Mouse (Mus musculus) heart, embryonic 10.5 days (tissue): ENCODE data around the gene Gm20388. TPM values are rescaled to one million over a fixed set of nuclear protein-coding genes. Genes with fewer than 3 reads are reported as not detected.

Experiments
- DNase-seq: peaks from one replicate; pipeline ENCODE4 v3.0.0-alpha.2; 2017; ENCODE audit warnings: low spot score
- H3K27ac ChIP-seq: fragments of 300-500 bp; sonication (generic); 2 replicates; pipeline ENCODE4 v1.5.1; 2016; ENCODE audit warnings: mild to moderate bottlenecking
- H3K27me3 ChIP-seq: fragments of 300-500 bp; sonication (generic); 2 replicates; pipeline ENCODE4 v1.6.1; 2016; ENCODE audit warnings: mild to moderate bottlenecking; ENCODE audit not compliant: poor library complexity, insufficient read depth, severe bottlenecking
- H3K36me3 ChIP-seq: fragments of 300-500 bp; sonication (generic); 2 replicates; pipeline ENCODE4 v1.6.1; 2016; ENCODE audit warnings: mild to moderate bottlenecking, moderate library complexity
- H3K4me1 ChIP-seq: fragments of 300-500 bp; sonication (generic); 2 replicates; pipeline ENCODE4 v1.6.1; 2016; ENCODE audit warnings: mild to moderate bottlenecking
- H3K4me3 ChIP-seq: fragments of 300-500 bp; sonication (generic); 2 replicates; pipeline ENCODE4 v1.5.1; 2016; ENCODE audit warnings: mild to moderate bottlenecking, moderate library complexity
- H3K9me3 ChIP-seq: fragments of 300-500 bp; sonication (generic); 2 replicates; pipeline ENCODE4 v1.6.1; 2016; ENCODE audit warnings: mild to moderate bottlenecking, moderate library complexity
- WGBS: fragments of 180-500 bp; shearing (Covaris S2); methylation state at CpG from one replicate; pipeline ENCODE4 v1.1.7; 2016; 5-methylcytosine and 5-hydroxymethylcytosine counted together
- polyA plus RNA-seq: library from polyadenylated mRNA; unstranded; fragments of >200 nt; fragmentation: Nextera tagmentation; extraction: Ambion mirVana; gene quantifications from 2 replicates; pipeline ENCODE4 v1.2.1, GENCODE M21; 2016

Gene Gm20388
- polyA plus RNA-seq, 1 experiment from 2014 or later = 4.5 TPM

GRCm38 (mm10) chr8:120910936-120911335 is 1000.3 kb downstream of the Gm20388 start:
- H3K4me1 ChIP-seq = peaks cover 32% of the 10 kb centered on the region
- 79% methylated on average over 2 of the region's 2 CpGs for WGBS
- peaks cover 59% of the 10 kb centered on the region for H3K27me3 ChIP-seq
- H3K36me3 ChIP-seq = no peaks in the 10 kb centered on the region
- no peak for DNase-seq
- H3K4me3 ChIP-seq = no peak overlapping the region
- H3K27ac ChIP-seq = no peak overlapping the region
- no peaks in the 10 kb centered on the region for H3K9me3 ChIP-seq

- Histone ChIP-seq H3K27ac (no peak overlapping the region), H3K27me3 (peaks cover 58% of the 10 kb centered on the region)
These were observed 1001.8 kb downstream of the Gm20388 start for GRCm38 (mm10) chr8:120912463-120912862.

GRCm38 (mm10) chr8:120916831-120917435 is 1006.3 kb downstream of the Gm20388 start:
- 55% methylated on average over 14 of the region's 14 CpGs for WGBS
- peaks cover 75% of the 10 kb centered on the region for H3K27me3 ChIP-seq

More at GRCm38 (mm10) chr8:120912463-120912862, 1001.8 kb downstream of the Gm20388 start:
- no peaks in the 10 kb centered on the region for H3K36me3 ChIP-seq
- H3K9me3 ChIP-seq = no peaks in the 10 kb centered on the region
- H3K4me1 ChIP-seq = peaks cover 33% of the 10 kb centered on the region
- no peak overlapping the region for H3K4me3 ChIP-seq
- 38% methylated on average over 6 of the region's 6 CpGs for whole genome bisulfite sequencing
- DNase-seq = no peak

GRCm38 (mm10) chr8:120920527-120920926 is 1009.9 kb downstream of the Gm20388 start:
- Histone ChIP-seq H3K4me1 (peaks cover 9% of the 10 kb centered on the region), H3K36me3 (no peaks in the 10 kb centered on the region), H3K27ac (no peak overlapping the region), H3K9me3 (no peaks in the 10 kb centered on the region), H3K4me3 (no peak overlapping the region), H3K27me3 (peaks cover 60% of the 10 kb centered on the region)
- DNase-seq = no peak
- WGBS = 83% methylated on average over 4 of the region's 4 CpGs

More at GRCm38 (mm10) chr8:120916831-120917435, 1006.3 kb downstream of the Gm20388 start:
- H3K27ac ChIP-seq = no peak overlapping the region
- peaks cover 21% of the 10 kb centered on the region for H3K4me1 ChIP-seq
- DNase-seq = no peak
- H3K36me3 ChIP-seq = no peaks in the 10 kb centered on the region
- no peaks in the 10 kb centered on the region for H3K9me3 ChIP-seq
- H3K4me3 ChIP-seq = no peak overlapping the region

GRCm38 (mm10) chr8:120926201-120926600 is 1015.6 kb downstream of the Gm20388 start:
- WGBS = 88% methylated on average over 9 of the region's 9 CpGs
- H3K4me3 ChIP-seq = no peak overlapping the region
- no peak for DNase-seq
- H3K4me1 ChIP-seq = peaks cover 2% of the 10 kb centered on the region; the same call in 1 of the 2 replicates
- peaks cover 71% of the 10 kb centered on the region for H3K27me3 ChIP-seq
- no peak overlapping the region for H3K27ac ChIP-seq
- H3K9me3 ChIP-seq = no peaks in the 10 kb centered on the region
- no peaks in the 10 kb centered on the region for H3K36me3 ChIP-seq

- no peak for DNase-seq
- H3K27ac ChIP-seq = no peak overlapping the region
- no peaks in the 10 kb centered on the region for H3K36me3 ChIP-seq
- 83% methylated on average over 6 of the region's 6 CpGs for WGBS
- H3K4me1 ChIP-seq = peaks cover 3% of the 10 kb centered on the region; the same call in 1 of the 2 replicates
- no peak overlapping the region for H3K4me3 ChIP-seq
- no peaks in the 10 kb centered on the region for H3K9me3 ChIP-seq
- H3K27me3 ChIP-seq = peaks cover 79% of the 10 kb centered on the region
These were observed 1017.4 kb downstream of the Gm20388 start for GRCm38 (mm10) chr8:120928082-120928481.

- Histone ChIP-seq H3K27me3 (peaks cover 93% of the 10 kb centered on the region), H3K9me3 (no peaks in the 10 kb centered on the region), H3K36me3 (no peaks in the 10 kb centered on the region), H3K27ac (no peak overlapping the region), H3K4me1 (peaks cover 42% of the 10 kb centered on the region), H3K4me3 (no peak overlapping the region)
- WGBS = 89% methylated on average over 9 of the region's 9 CpGs
- no peak for DNase-seq
These were observed 1024.0 kb downstream of the Gm20388 start for GRCm38 (mm10) chr8:120934596-120934995.

- 53% methylated on average over 10 of the region's 10 CpGs for WGBS
- DNase-seq = no peak
These were observed 1026.0 kb downstream of the Gm20388 start for GRCm38 (mm10) chr8:120936685-120937084.

GRCm38 (mm10) chr8:120937474-120937873 is 1026.8 kb downstream of the Gm20388 start:
- peaks cover 87% of the 10 kb centered on the region for H3K27me3 ChIP-seq
- WGBS = 53% methylated on average over 9 of the region's 9 CpGs
- no peaks in the 10 kb centered on the region for H3K36me3 ChIP-seq
- no peak overlapping the region for H3K4me3 ChIP-seq
- peaks cover 52% of the 10 kb centered on the region for H3K4me1 ChIP-seq
- H3K27ac ChIP-seq = peak overlapping the region; percentile 30
- H3K9me3 ChIP-seq = no peaks in the 10 kb centered on the region
- DNase-seq = no peak

More at GRCm38 (mm10) chr8:120936685-120937084, 1026.0 kb downstream of the Gm20388 start:
- Histone ChIP-seq H3K36me3 (no peaks in the 10 kb centered on the region), H3K27ac (peak overlapping the region; percentile 30; the same call in 1 of the 2 replicates), H3K4me3 (no peak overlapping the region), H3K9me3 (no peaks in the 10 kb centered on the region), H3K27me3 (peaks cover 88% of the 10 kb centered on the region), H3K4me1 (peaks cover 52% of the 10 kb centered on the region)

- WGBS = 34% methylated on average over 12 of the region's 12 CpGs
- no peaks in the 10 kb centered on the region for H3K9me3 ChIP-seq
- H3K4me1 ChIP-seq = peaks cover 68% of the 10 kb centered on the region
- H3K27me3 ChIP-seq = peaks cover 87% of the 10 kb centered on the region
- no peaks in the 10 kb centered on the region for H3K36me3 ChIP-seq
- peak overlapping the region; percentile 7 for H3K27ac ChIP-seq
- no peak for DNase-seq
- H3K4me3 ChIP-seq = no peak overlapping the region
These were observed 1029.6 kb downstream of the Gm20388 start for GRCm38 (mm10) chr8:120940287-120940686.

GRCm38 (mm10) chr8:120947240-120947639 is 1036.6 kb downstream of the Gm20388 start:
- no peak overlapping the region for H3K4me3 ChIP-seq
- no peak for DNase-seq
- WGBS = 59% methylated on average over 10 of the region's 10 CpGs
- H3K27me3 ChIP-seq = peaks cover 73% of the 10 kb centered on the region
- peak overlapping the region; percentile 49 for H3K27ac ChIP-seq
- H3K4me1 ChIP-seq = peaks cover 58% of the 10 kb centered on the region
- no peaks in the 10 kb centered on the region for H3K9me3 ChIP-seq
- H3K36me3 ChIP-seq = no peaks in the 10 kb centered on the region

- Histone ChIP-seq H3K4me3 (no peak overlapping the region), H3K27me3 (peaks cover 74% of the 10 kb centered on the region), H3K36me3 (no peaks in the 10 kb centered on the region), H3K9me3 (no peaks in the 10 kb centered on the region), H3K27ac (0 out of 2 replicates have a peak overlapping the region, but pooled peaks have one; percentile 2), H3K4me1 (peaks cover 53% of the 10 kb centered on the region)
- no peak for DNase-seq
- WGBS = 83% methylated on average over 4 of the region's 4 CpGs
These were observed 1037.5 kb downstream of the Gm20388 start for GRCm38 (mm10) chr8:120948050-120948595.

GRCm38 (mm10) chr8:120948620-120949491 is 1038.2 kb downstream of the Gm20388 start:
- 46% methylated on average over 25 of the region's 25 CpGs for WGBS
- H3K27me3 ChIP-seq = peaks cover 72% of the 10 kb centered on the region
- no peak overlapping the region for H3K4me3 ChIP-seq

More at GRCm38 (mm10) chr8:120948620-120949491, 1038.2 kb downstream of the Gm20388 start:
- H3K4me1 ChIP-seq = peaks cover 46% of the 10 kb centered on the region
- H3K36me3 ChIP-seq = no peaks in the 10 kb centered on the region
- no peak for DNase-seq
- H3K9me3 ChIP-seq = no peaks in the 10 kb centered on the region
- 0 out of 2 replicates have a peak overlapping the region, but pooled peaks have one; percentile 2 for H3K27ac ChIP-seq
